Mouse (Mus musculus) liver, embryonic 11.5 days (tissue): ENCODE measurements at regions not wholly inside any gene's neighbourhood (a gene's known extent, or its start where the extent isn't known, plus 50 kb on each side); places are given as distances from the start of the nearest gene placed in this dataset.

Experiments used
- ATAC-seq: fragments of 200-750 bp; cut with Nextera tagmentation; replicated peaks from 2 replicates; pipeline ENCODE4 v1.8.0; 2017; ENCODE audit warnings: moderate number of reproducible peaks, mild to moderate bottlenecking, moderate TSS enrichment, moderate library complexity; ENCODE audit not compliant: low FRiP score
- DNase-seq: peaks from one replicate; pipeline ENCODE4 v3.0.0-alpha.2; 2017; ENCODE audit warnings: low spot score
- H3K27ac ChIP-seq: fragments of 300-500 bp; sonication (generic); 2 replicates; pipeline ENCODE4 v1.5.1; 2014; ENCODE audit warnings: mild to moderate bottlenecking, low read depth, low read length, control low read depth
- H3K27me3 ChIP-seq: fragments of 300-500 bp; sonication (generic); replicated peaks from 2 replicates; pipeline ENCODE4 v1.6.1; 2014; ENCODE audit warnings: low read length, mixed read lengths; ENCODE audit not compliant: control insufficient read depth, insufficient read depth
- H3K36me3 ChIP-seq: fragments of 300-500 bp; sonication (generic); 2 replicates; pipeline ENCODE4 v1.6.1; 2014; ENCODE audit warnings: mild to moderate bottlenecking, low read length, moderate library complexity, mixed read lengths; ENCODE audit not compliant: control insufficient read depth, insufficient read depth
- H3K4me1 ChIP-seq: fragments of 300-500 bp; sonication (generic); replicated peaks from 2 replicates; pipeline ENCODE4 v1.6.1; 2014; ENCODE audit warnings: low read length, mixed read lengths; ENCODE audit not compliant: control insufficient read depth, insufficient read depth
- H3K4me2 ChIP-seq: fragments of 300-500 bp; sonication (generic); 2 replicates; pipeline ENCODE4 v1.6.1; 2014; ENCODE audit warnings: mild to moderate bottlenecking, control low read depth, moderate library complexity
- H3K4me3 ChIP-seq: fragments of 300-500 bp; sonication (generic); 2 replicates; pipeline ENCODE4 v1.5.1; 2014; ENCODE audit warnings: low read depth, low read length, control low read depth
- H3K9ac ChIP-seq: fragments of 300-500 bp; sonication (generic); 2 replicates; pipeline ENCODE4 v1.6.1; 2014; ENCODE audit warnings: low read depth, low read length, control low read depth
- H3K9me3 ChIP-seq: fragments of 300-500 bp; sonication (generic); 2 replicates; pipeline ENCODE4 v1.6.1; 2016; ENCODE audit warnings: low read length, inconsistent platforms, mixed read lengths; ENCODE audit not compliant: control insufficient read depth
- WGBS: fragments of 180-500 bp; shearing (Covaris S2); extraction: QIAGEN DNeasy Blood & Tissue Kit; methylation state at CpG from one replicate; pipeline ENCODE4 v1.1.7; 2014; 5-methylcytosine and 5-hydroxymethylcytosine counted together

DNA sequence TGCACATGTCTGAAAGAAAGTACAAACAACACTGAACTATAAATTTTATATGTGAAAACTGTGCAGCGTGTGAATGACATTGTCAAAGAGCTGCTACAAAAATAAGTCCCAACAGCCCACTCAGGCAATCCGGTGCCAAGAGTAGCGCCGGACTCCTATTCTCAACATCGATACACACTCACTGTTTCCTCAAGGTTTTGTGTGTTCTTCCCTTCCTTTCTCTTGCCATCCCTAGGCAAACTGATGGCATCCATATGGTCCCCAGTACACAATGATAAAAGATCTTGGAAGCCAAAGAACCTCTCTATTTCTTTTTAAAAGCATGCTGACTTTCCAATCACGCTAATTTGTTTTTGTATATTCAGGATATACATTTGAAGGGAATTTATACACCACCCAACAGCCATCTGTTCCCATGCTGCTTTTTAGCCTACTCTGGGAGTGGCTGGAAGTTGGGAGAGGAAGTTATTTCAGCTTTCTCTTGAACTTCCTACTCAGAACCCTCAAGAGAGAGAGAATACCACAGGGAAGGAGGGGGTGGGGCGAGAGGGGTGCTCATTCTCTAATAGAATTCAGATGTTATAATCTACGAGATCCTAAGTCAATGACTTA, 205.9 kb upstream of the Xylt1 start:
- Histone ChIP-seq H3K4me2 (no peak overlapping the region), H3K9ac (no peak overlapping the region), H3K27me3 (no peaks in the 10 kb centered on the region), H3K4me1 (no peaks in the 10 kb centered on the region), H3K36me3 (no peaks in the 10 kb centered on the region), H3K27ac (no peak overlapping the region), H3K9me3 (no peaks in the 10 kb centered on the region), H3K4me3 (no peak overlapping the region)
- no peak for ATAC-seq
- DNase-seq, result no peak
- WGBS, result 82% methylated on average over 8 of the region's 8 CpGs

DNA sequence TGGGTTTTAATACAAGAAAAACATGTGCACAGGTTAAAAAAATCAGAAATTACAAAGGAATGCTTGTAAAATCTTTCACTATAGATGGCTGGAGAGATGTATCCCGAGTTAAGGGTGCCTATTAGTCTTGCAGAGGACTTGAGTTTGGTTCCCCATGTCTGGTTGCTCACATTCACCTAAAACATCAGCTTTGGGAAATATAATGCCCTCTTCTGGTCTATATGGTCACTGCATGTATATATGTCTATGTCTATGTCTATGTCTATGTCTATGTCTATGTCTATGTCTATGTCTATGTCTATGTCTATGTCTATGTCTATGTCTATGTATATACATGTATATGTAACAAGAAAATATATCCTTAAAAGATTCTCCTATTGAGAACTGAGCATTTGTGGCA, 196.8 kb upstream of the Xylt1 start:
- Histone ChIP-seq H3K27ac (no peak overlapping the region), H3K9me3 (no peaks in the 10 kb centered on the region), H3K4me2 (no peak overlapping the region), H3K4me3 (no peak overlapping the region), H3K27me3 (no peaks in the 10 kb centered on the region), H3K36me3 (no peaks in the 10 kb centered on the region), H3K9ac (no peak overlapping the region), H3K4me1 (no peaks in the 10 kb centered on the region)
- 44% methylated on average over 1 of the region's 1 CpGs for WGBS
- ATAC-seq (no peak), DNase-seq (no peak)

DNA sequence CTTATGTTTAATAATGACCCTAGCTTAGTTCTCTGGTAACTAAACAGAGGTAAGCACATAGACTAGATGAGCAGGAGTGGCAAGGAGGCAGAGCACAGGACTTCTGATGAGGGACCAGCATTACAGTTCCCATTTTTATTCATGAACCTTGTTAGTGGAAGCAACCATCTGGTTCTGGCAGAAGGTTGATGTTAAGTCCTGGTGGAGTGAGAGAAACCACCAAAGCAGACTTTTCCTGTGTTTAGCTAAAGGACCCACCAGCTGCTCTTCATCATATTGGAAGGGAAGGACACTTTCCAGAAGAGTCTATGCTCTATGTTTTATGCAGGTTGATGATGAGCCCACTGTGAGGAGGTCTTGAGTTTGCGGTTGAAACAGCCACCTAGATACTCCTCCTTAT, 194.9 kb upstream of the Xylt1 start:
- ATAC-seq (no peak), DNase-seq (no peak)
- H3K27me3 ChIP-seq, result no peaks in the 10 kb centered on the region
- no peak overlapping the region for H3K4me3 ChIP-seq
- H3K9me3 ChIP-seq, result no peaks in the 10 kb centered on the region
- WGBS, result 89% methylated on average over 1 of the region's 1 CpGs
- no peak overlapping the region for H3K27ac ChIP-seq
- no peaks in the 10 kb centered on the region for H3K4me1 ChIP-seq
- H3K36me3 ChIP-seq, result no peaks in the 10 kb centered on the region
- no peak overlapping the region for H3K9ac ChIP-seq
- no peak overlapping the region for H3K4me2 ChIP-seq

DNA sequence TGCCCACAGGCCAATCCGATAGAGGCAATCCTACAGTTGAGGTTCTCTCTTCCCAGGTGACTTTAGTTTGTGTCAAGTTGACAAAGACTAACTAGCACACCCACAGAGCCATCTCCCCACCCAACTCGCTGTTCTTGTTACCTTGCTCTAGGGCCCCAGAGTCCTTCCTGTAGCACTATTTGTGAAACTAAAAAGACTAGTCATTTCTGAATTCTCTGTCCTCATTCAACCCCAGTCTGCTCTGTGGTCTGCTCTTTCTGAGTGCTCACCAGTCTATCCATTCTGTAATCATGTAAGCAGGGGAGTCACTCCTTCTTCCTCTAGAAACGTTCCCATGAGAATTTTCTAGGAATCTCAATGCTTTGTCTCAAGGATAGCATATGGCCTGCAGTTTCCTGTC, 184.2 kb upstream of the Xylt1 start:
- Histone ChIP-seq H3K4me2 (no peak overlapping the region), H3K4me1 (no peaks in the 10 kb centered on the region), H3K36me3 (no peaks in the 10 kb centered on the region), H3K9me3 (no peaks in the 10 kb centered on the region), H3K4me3 (no peak overlapping the region), H3K27ac (no peak overlapping the region), H3K9ac (no peak overlapping the region), H3K27me3 (no peaks in the 10 kb centered on the region)
- 80% methylated on average over 3 of the region's 3 CpGs for WGBS
- no peak for ATAC-seq
- DNase-seq, result no peak

DNA sequence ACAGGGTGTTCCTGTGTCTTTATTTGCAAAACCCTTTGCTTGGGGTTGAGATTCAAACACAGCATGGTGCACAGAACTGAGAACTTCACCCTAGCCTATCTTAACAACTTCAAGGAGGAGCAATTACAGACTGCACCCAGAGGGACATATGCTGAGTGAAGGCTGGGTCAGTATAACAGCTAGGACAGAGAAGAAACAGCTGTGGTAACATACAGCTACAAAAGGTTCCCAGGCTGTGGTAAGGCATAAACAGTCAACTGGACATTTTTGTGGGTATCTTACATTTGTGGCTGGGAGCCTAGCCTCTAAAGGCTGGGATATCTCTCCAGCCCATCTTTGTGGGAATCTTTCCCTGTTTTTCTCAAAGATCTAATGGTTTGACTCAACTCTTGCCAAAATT, 154.5 kb upstream of the Xylt1 start:
- DNase-seq, result no peak
- Histone ChIP-seq H3K27me3 (no peaks in the 10 kb centered on the region), H3K27ac (no peak overlapping the region), H3K9me3 (no peaks in the 10 kb centered on the region), H3K4me3 (no peak overlapping the region), H3K4me1 (no peaks in the 10 kb centered on the region), H3K9ac (no peak overlapping the region), H3K36me3 (no peaks in the 10 kb centered on the region), H3K4me2 (no peak overlapping the region)
- no peak for ATAC-seq

DNA sequence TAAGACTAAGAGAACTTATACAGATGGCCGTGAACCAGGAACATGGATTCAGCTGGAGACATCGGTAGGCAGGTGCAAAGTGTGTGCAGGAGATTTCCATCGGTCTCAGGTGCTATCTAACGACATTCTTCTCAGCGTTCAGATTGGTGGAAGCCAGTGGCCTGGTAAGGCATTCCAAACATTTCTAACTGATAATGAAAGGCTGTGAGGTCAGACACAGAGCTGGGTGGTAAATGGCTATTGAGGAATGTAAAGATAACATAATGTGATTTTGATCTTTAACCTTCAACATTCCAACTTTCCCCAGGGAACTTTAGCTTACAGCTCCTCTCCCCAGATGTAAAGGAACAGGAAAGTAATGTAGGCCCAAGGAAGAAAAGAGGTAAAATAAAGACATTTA, 151.2 kb upstream of the Xylt1 start:
- ATAC-seq, result no peak
- no peaks in the 10 kb centered on the region for H3K36me3 ChIP-seq
- DNase-seq, result no peak

DNA sequence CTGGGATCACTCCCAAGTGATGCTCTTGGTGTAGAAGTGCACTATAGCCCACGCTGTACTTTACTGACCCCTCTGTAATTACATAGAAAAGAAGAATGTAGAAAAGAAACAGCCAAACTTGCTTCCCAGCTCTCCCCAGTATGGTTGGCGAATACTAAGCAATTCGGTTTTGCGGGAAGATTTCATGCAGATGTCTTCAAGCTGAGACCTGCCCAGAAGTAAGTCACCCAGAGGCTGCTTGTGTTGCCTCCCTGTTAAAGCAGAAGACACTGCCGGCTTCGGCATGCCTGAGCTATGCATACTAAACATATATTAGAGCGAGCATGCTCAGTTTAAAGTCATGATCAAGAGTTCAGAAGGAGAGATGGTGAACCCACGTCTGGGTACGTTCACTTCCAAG, 124.0 kb upstream of the Xylt1 start:
- no peaks in the 10 kb centered on the region for H3K9me3 ChIP-seq
- DNase-seq (no peak), ATAC-seq (no peak)
- H3K36me3 ChIP-seq, result no peaks in the 10 kb centered on the region
- H3K4me2 ChIP-seq, result no peak overlapping the region
- no peaks in the 10 kb centered on the region for H3K27me3 ChIP-seq
- no peaks in the 10 kb centered on the region for H3K4me1 ChIP-seq
- H3K4me3 ChIP-seq, result no peak overlapping the region
- H3K27ac ChIP-seq, result no peak overlapping the region
- 83% methylated on average over 9 of the region's 9 CpGs for WGBS
- no peak overlapping the region for H3K9ac ChIP-seq

More for the DNA sequence above, 151.2 kb upstream of the Xylt1 start:
- no peaks in the 10 kb centered on the region for H3K27me3 ChIP-seq
- H3K27ac ChIP-seq, result no peak overlapping the region
- H3K4me1 ChIP-seq, result no peaks in the 10 kb centered on the region
- H3K4me3 ChIP-seq, result no peak overlapping the region
- H3K9me3 ChIP-seq, result no peaks in the 10 kb centered on the region
- no peak overlapping the region for H3K9ac ChIP-seq
- no peak overlapping the region for H3K4me2 ChIP-seq
- 44% methylated on average over 5 of the region's 5 CpGs for WGBS

DNA sequence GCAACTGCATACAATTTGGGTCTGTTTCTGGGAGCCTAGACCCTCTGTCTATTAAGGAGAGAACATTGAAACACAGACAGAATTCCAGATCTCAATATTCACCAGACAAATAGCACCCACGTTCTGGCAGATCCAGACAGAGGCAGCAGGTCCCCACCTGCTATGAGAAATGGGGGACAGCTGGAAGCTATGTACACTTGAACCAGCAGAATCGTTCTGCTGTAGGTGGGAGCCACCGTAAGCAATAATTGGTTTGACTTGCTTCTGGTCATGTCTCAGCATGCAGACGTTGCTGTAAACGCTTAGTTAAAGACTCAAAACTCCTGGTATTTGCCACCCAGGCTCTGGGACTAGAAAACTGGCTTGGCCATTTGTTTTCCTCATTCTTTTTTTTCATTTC, 122.2 kb upstream of the Xylt1 start:
- Histone ChIP-seq H3K27me3 (no peaks in the 10 kb centered on the region), H3K9me3 (no peaks in the 10 kb centered on the region), H3K4me1 (no peaks in the 10 kb centered on the region), H3K9ac (no peak overlapping the region), H3K4me2 (no peak overlapping the region), H3K4me3 (no peak overlapping the region), H3K36me3 (no peaks in the 10 kb centered on the region), H3K27ac (no peak overlapping the region)
- 82% methylated on average over 5 of the region's 5 CpGs for WGBS
- DNase-seq, result no peak
- no peak for ATAC-seq

DNA sequence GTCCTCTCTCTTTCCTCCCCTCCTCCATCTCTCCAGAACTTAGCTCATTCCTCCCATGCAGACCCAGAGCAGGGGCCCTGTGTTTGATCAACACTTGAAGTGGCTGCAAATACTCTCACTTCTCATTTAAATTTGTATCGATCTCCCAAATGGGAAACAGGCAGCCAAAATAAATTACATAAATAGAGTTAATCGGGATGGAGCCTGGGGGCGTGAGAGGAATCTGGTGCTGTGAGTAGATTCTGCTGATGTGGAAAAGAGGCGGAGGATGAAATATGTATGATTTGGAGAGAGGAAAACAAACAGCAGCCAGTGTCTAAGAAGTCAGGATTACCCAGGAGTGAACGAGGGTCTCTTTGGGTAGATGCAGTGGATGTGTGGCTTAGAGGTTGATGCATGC, 121.6 kb upstream of the Xylt1 start:
- Histone ChIP-seq H3K27me3 (no peaks in the 10 kb centered on the region), H3K27ac (no peak overlapping the region), H3K4me3 (no peak overlapping the region), H3K36me3 (no peaks in the 10 kb centered on the region), H3K9me3 (no peaks in the 10 kb centered on the region), H3K9ac (no peak overlapping the region), H3K4me1 (no peaks in the 10 kb centered on the region), H3K4me2 (no peak overlapping the region)
- WGBS, result 75% methylated on average over 5 of the region's 5 CpGs
- no peak for DNase-seq
- ATAC-seq, result no peak
